Mouse (Mus musculus): Measurements from ENCODE around the gene Hapln3. TPM values are rescaled to one million over a fixed set of nuclear protein-coding genes. Genes with fewer than 3 reads are reported as not detected.
A peak's percentile ranks its signal among the peaks of the same experiment; 100 is the strongest.

Gene Hapln3
- polyA plus RNA-seq, 1 experiment from 2014 or later: 2.6 TPM

GRCm38 (mm10) chr7:79148711-79149266, 18.0 kb upstream of the Hapln3 start, which contains the start of gene Mfge8:
Gene Mfge8 (minus strand): TSS chr7:79149060.
- no peaks in the 10 kb centered on the region for H3K9me3 ChIP-seq (replicated peaks; ENCODE audit: low read length)
- peak within 1 kb of the TSS; percentile 88 for H3K27ac ChIP-seq
- peak within 1 kb of the TSS; percentile 72 for H3K4me3 ChIP-seq (replicated peaks; ENCODE audit: low read depth, low read length)
- TF ChIP-seq CTCF (IDR thresholded peaks at IDR 0.05; ENCODE audit: low read depth): no peak
- peak; percentile 96 for DNase-seq (ENCODE audit: low spot score)
- under 1% methylated on average over 39 of the region's 39 CpGs for WGBS
- H3K36me3 ChIP-seq (ENCODE audit: insufficient read depth, low read length): 0 out of 2 replicates have a peak, but pooled peaks cover 9% of the 10 kb centered on the region
- peak within 1 kb of the TSS; percentile 61 for H3K4me2 ChIP-seq (ENCODE audit: low read length)
- no peaks in the 10 kb centered on the region for H3K27me3 ChIP-seq (ENCODE audit: insufficient read depth, low read length)
- peaks cover 8% of the 10 kb centered on the region for H3K4me1 ChIP-seq (replicated peaks; ENCODE audit: insufficient read depth, low read length)
- H3K9ac ChIP-seq (ENCODE audit: low read depth, low read length): peak within 1 kb of the TSS; percentile 76
- ATAC-seq (replicated peaks; ENCODE audit: low FRiP score, low read depth): peak; percentile 96

- H3K4me2 ChIP-seq (ENCODE audit: low read length): peak overlapping the region; percentile 61
- H3K27me3 ChIP-seq (ENCODE audit: insufficient read depth, low read length): no peaks in the 10 kb centered on the region
- ATAC-seq (replicated peaks; ENCODE audit: low FRiP score, low read depth) (no peak), DNase-seq (ENCODE audit: low spot score) (peak; percentile 58)
- H3K9me3 ChIP-seq (replicated peaks; ENCODE audit: low read length): no peaks in the 10 kb centered on the region
- peaks cover 15% of the 10 kb centered on the region; the same call in 1 of the 2 replicates for H3K36me3 ChIP-seq (ENCODE audit: insufficient read depth, low read length)
- peak overlapping the region; percentile 72 for H3K4me3 ChIP-seq (replicated peaks; ENCODE audit: low read depth, low read length)
- TF ChIP-seq CTCF (IDR thresholded peaks at IDR 0.05; ENCODE audit: low read depth): no peak
- 1% methylated on average over 20 of the region's 20 CpGs for WGBS
- H3K9ac ChIP-seq (ENCODE audit: low read depth, low read length): peak overlapping the region; percentile 76
- H3K4me1 ChIP-seq (replicated peaks; ENCODE audit: insufficient read depth, low read length): peaks cover 8% of the 10 kb centered on the region
- peak overlapping the region; percentile 88 for H3K27ac ChIP-seq
These were observed 17.3 kb upstream of the Hapln3 start for GRCm38 (mm10) chr7:79147931-79148653.

- 0 out of 2 replicates have a peak overlapping the region, but pooled peaks have one; percentile 88 for H3K27ac ChIP-seq
- peak; percentile 47 for ATAC-seq (replicated peaks; ENCODE audit: low FRiP score, low read depth)
- H3K4me2 ChIP-seq (ENCODE audit: low read length): peak overlapping the region; percentile 61
- TF ChIP-seq CTCF (IDR thresholded peaks at IDR 0.05; ENCODE audit: low read depth): no peak
- no peaks in the 10 kb centered on the region for H3K27me3 ChIP-seq (ENCODE audit: insufficient read depth, low read length)
- peaks cover 8% of the 10 kb centered on the region for H3K4me1 ChIP-seq (replicated peaks; ENCODE audit: insufficient read depth, low read length)
- DNase-seq (ENCODE audit: low spot score): peak; percentile 56
- 39% methylated on average over 12 of the region's 12 CpGs for WGBS
- H3K36me3 ChIP-seq (ENCODE audit: insufficient read depth, low read length): peaks cover 23% of the 10 kb centered on the region; the same call in 1 of the 2 replicates
- H3K9me3 ChIP-seq (replicated peaks; ENCODE audit: low read length): no peaks in the 10 kb centered on the region
- H3K9ac ChIP-seq (ENCODE audit: low read depth, low read length): peak overlapping the region; percentile 76; the same call in 1 of the 2 replicates
- peak overlapping the region; percentile 72 for H3K4me3 ChIP-seq (replicated peaks; ENCODE audit: low read depth, low read length)
These were observed 16.4 kb upstream of the Hapln3 start for GRCm38 (mm10) chr7:79147011-79147837.

GRCm38 (mm10) chr7:79140897-79141296, 10.1 kb upstream of the Hapln3 start:
- H3K4me2 ChIP-seq (ENCODE audit: low read length): no peak overlapping the region
- H3K27ac ChIP-seq: no peak overlapping the region
- H3K4me1 ChIP-seq (replicated peaks; ENCODE audit: insufficient read depth, low read length): no peaks in the 10 kb centered on the region
- no peak overlapping the region for H3K4me3 ChIP-seq (replicated peaks; ENCODE audit: low read depth, low read length)
- no peaks in the 10 kb centered on the region for H3K27me3 ChIP-seq (ENCODE audit: insufficient read depth, low read length)
- ATAC-seq (replicated peaks; ENCODE audit: low FRiP score, low read depth) (peak; percentile 48; the same call in 1 of the 2 replicates), DNase-seq (ENCODE audit: low spot score) (peak; percentile 85)
- H3K36me3 ChIP-seq (ENCODE audit: insufficient read depth, low read length): peaks cover 40% of the 10 kb centered on the region
- H3K9me3 ChIP-seq (replicated peaks; ENCODE audit: low read length): no peaks in the 10 kb centered on the region
- 42% methylated on average over 8 of the region's 8 CpGs for WGBS
- TF ChIP-seq CTCF (IDR thresholded peaks at IDR 0.05; ENCODE audit: low read depth): peak; percentile 99
- no peak overlapping the region for H3K9ac ChIP-seq (ENCODE audit: low read depth, low read length)

- Histone ChIP-seq H3K4me2 (ENCODE audit: low read length) (no peak overlapping the region), H3K27me3 (ENCODE audit: insufficient read depth, low read length) (no peaks in the 10 kb centered on the region), H3K27ac (no peak overlapping the region), H3K4me3 (replicated peaks; ENCODE audit: low read depth, low read length) (no peak overlapping the region), H3K36me3 (ENCODE audit: insufficient read depth, low read length) (peaks cover 46% of the 10 kb centered on the region), H3K9ac (ENCODE audit: low read depth, low read length) (no peak overlapping the region), H3K4me1 (replicated peaks; ENCODE audit: insufficient read depth, low read length) (no peaks in the 10 kb centered on the region), H3K9me3 (replicated peaks; ENCODE audit: low read length) (no peaks in the 10 kb centered on the region)
- no peak for TF ChIP-seq CTCF (IDR thresholded peaks at IDR 0.05; ENCODE audit: low read depth)
- DNase-seq (ENCODE audit: low spot score) (no peak), ATAC-seq (replicated peaks; ENCODE audit: low FRiP score, low read depth) (no peak)
- 67% methylated on average over 4 of the region's 4 CpGs for WGBS
These were observed 9.2 kb upstream of the Hapln3 start for GRCm38 (mm10) chr7:79139891-79140591.

All from kidney, postnatal 0 days (tissue).